Mouse (Mus musculus) heart, postnatal 0 days (tissue): ENCODE results near the gene Myl6b. TPM values are rescaled to one million over a fixed set of nuclear protein-coding genes. Genes with fewer than 3 reads are reported as not detected.
"Not testable (repeated sequence)": the region's sequence is repeated elsewhere in the genome, so short reads cannot be mapped to it uniquely, and the experiment has no call there.

ENCODE experiments used
- ATAC-seq: fragments of 200-750 bp; cut with Nextera tagmentation; 2 replicates; pipeline ENCODE4 v1.8.0; 2017; ENCODE audit warnings: low read depth, moderate number of reproducible peaks, moderate library complexity; ENCODE audit not compliant: insufficient read depth
- DNase-seq: peaks from one replicate; pipeline ENCODE4 v3.0.0-alpha.2; 2016; ENCODE audit warnings: low spot score
- H3K27ac ChIP-seq: fragments of 300-500 bp; sonication (generic); 2 replicates; pipeline ENCODE4 v1.5.1; 2014; ENCODE audit warnings: low read depth, mild to moderate bottlenecking
- H3K27me3 ChIP-seq: fragments of 300-500 bp; sonication (generic); 2 replicates; pipeline ENCODE4 v1.6.1; 2014; ENCODE audit warnings: low read length, mixed read lengths; ENCODE audit not compliant: control insufficient read depth, insufficient read depth
- H3K36me3 ChIP-seq: fragments of 300-500 bp; sonication (generic); replicated peaks from 2 replicates; pipeline ENCODE4 v1.6.1; 2014; ENCODE audit warnings: low read length, mixed read lengths; ENCODE audit not compliant: control insufficient read depth, insufficient read depth
- H3K4me1 ChIP-seq: fragments of 300-500 bp; sonication (generic); 2 replicates; pipeline ENCODE4 v1.6.1; 2014; ENCODE audit warnings: antibody characterized with exemption; ENCODE audit not compliant: control insufficient read depth, insufficient read depth
- H3K4me2 ChIP-seq: fragments of 300-500 bp; sonication (generic); 2 replicates; pipeline ENCODE4 v1.6.1; 2014; ENCODE audit warnings: low read depth, mild to moderate bottlenecking, low read length, moderate library complexity
- H3K4me3 ChIP-seq: fragments of 300-500 bp; sonication (generic); 2 replicates; pipeline ENCODE4 v1.5.1; 2014; ENCODE audit warnings: low read depth, low read length
- H3K9ac ChIP-seq: fragments of 300-500 bp; sonication (generic); replicated peaks from 2 replicates; pipeline ENCODE4 v1.6.1; 2014; ENCODE audit warnings: low read depth, low read length, mixed read lengths
- H3K9me3 ChIP-seq: fragments of 300-500 bp; sonication (generic); replicated peaks from 2 replicates; pipeline ENCODE4 v1.6.1; 2016; ENCODE audit warnings: low read length; ENCODE audit not compliant: control insufficient read depth
- CTCF ChIP-seq: IDR thresholded peaks from 2 replicates; pipeline ENCODE4 v1.5.1; 2016; ENCODE audit warnings: antibody characterized with exemption, control low read depth, low read depth
- EP300 ChIP-seq: IDR thresholded peaks from 2 replicates; pipeline ENCODE4 v1.6.1; 2016; ENCODE audit warnings: antibody characterized with exemption, low read depth
- WGBS: fragments of 180-500 bp; shearing (Covaris S2); extraction: QIAGEN DNeasy Blood & Tissue Kit; methylation state at CpG from one replicate; pipeline ENCODE4 v1.1.7; 2014; 5-methylcytosine and 5-hydroxymethylcytosine counted together
- polyA plus RNA-seq: library from polyadenylated mRNA; unstranded; fragments of >200 nt; fragmentation: Nextera tagmentation; extraction: Ambion mirVana; gene quantifications from 2 replicates; pipeline ENCODE4 v1.2.1, GENCODE M21; 2015
- total RNA-seq: library from RNA; depleted of rRNA; stranded (reverse); fragments of >200 nt; gene quantifications from 2 replicates; pipeline ENCODE4 v1.2.3, GENCODE M21; 2014; ENCODE audit warnings: low replicate concordance

Myl6b gene
- total and polyA plus RNA-seq, 2 experiments from 2014 or later = 4.8 to 4.9 TPM

DNA sequence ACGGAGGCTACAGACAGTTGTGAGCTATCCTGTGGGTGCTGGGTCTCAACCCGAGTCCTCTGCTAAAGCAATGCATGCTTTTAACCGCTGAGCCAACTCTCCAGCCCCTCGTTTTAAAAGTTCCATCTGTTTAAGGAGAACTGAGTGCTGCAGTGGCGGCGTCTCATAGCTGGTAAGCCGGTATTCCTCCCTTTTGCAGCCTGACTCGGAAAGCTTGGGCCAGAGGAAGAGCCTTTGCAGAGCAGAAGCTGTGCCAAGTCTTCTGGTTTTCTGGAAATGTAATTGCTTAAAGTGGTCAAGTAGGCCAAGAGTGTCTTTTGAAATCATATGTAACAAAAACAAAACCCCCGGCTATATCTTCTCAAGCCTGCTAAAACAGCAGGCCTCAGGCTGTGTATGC, 9.8 kb upstream of the Myl6b start:
- ATAC-seq (no peak), DNase-seq (no peak)
- 77% methylated on average over 9 of the region's 9 CpGs for WGBS
- TF ChIP-seq EP300 (no peak), CTCF (no peak)
- peaks cover 14% of the 10 kb centered on the region for H3K4me1 ChIP-seq
- peaks cover 34% of the 10 kb centered on the region for H3K36me3 ChIP-seq
- no peaks in the 10 kb centered on the region for H3K9me3 ChIP-seq
- H3K9ac ChIP-seq = no peak overlapping the region
- no peak overlapping the region for H3K4me2 ChIP-seq
- H3K27ac ChIP-seq = no peak overlapping the region
- H3K4me3 ChIP-seq = no peak overlapping the region
- no peaks in the 10 kb centered on the region for H3K27me3 ChIP-seq

- Histone ChIP-seq H3K9me3 (no peaks in the 10 kb centered on the region), H3K4me3 (no peak overlapping the region), H3K27ac (no peak overlapping the region), H3K36me3 (peaks cover 12% of the 10 kb centered on the region), H3K4me2 (no peak overlapping the region), H3K27me3 (no peaks in the 10 kb centered on the region), H3K9ac (no peak overlapping the region), H3K4me1 (peaks cover 14% of the 10 kb centered on the region)
- no peak for DNase-seq
- TF ChIP-seq CTCF (no peak), EP300 (no peak)
- ATAC-seq = no peak
- 95% methylated on average over 14 of the region's 14 CpGs for WGBS
Measured at GRCm38 (mm10) chr10:128505974-128506373, 7.5 kb upstream of the Myl6b start.

GRCm38 (mm10) chr10:128505371-128505667, 6.8 kb upstream of the Myl6b start:
- WGBS = 69% methylated on average over 5 of the region's 5 CpGs

GRCm38 (mm10) chr10:128504641-128505370, 6.3 kb upstream of the Myl6b start:
- peak overlapping the region; percentile 18; the same call in 1 of the 2 replicates for H3K27ac ChIP-seq
- no peaks in the 10 kb centered on the region for H3K9me3 ChIP-seq
- no peak overlapping the region for H3K4me3 ChIP-seq
- H3K4me2 ChIP-seq = no peak overlapping the region
- no peaks in the 10 kb centered on the region for H3K27me3 ChIP-seq
- no peak for ATAC-seq
- H3K4me1 ChIP-seq = peaks cover 14% of the 10 kb centered on the region
- DNase-seq = no peak
- 60% methylated on average over 9 of the region's 9 CpGs for WGBS
- H3K9ac ChIP-seq = no peak overlapping the region
- peaks cover 8% of the 10 kb centered on the region for H3K36me3 ChIP-seq
- TF ChIP-seq CTCF (no peak), EP300 (no peak)

More at GRCm38 (mm10) chr10:128505371-128505667, 6.8 kb upstream of the Myl6b start:
- ATAC-seq, H3K9ac ChIP-seq, H3K4me3 ChIP-seq, H3K27me3 ChIP-seq, H3K4me2 ChIP-seq, H3K27ac ChIP-seq, DNase-seq, H3K9me3 ChIP-seq: not testable (repeated sequence)
- H3K4me1 ChIP-seq = peaks cover 14% of the 10 kb centered on the region
- H3K36me3 ChIP-seq = peaks cover 12% of the 10 kb centered on the region

DNA sequence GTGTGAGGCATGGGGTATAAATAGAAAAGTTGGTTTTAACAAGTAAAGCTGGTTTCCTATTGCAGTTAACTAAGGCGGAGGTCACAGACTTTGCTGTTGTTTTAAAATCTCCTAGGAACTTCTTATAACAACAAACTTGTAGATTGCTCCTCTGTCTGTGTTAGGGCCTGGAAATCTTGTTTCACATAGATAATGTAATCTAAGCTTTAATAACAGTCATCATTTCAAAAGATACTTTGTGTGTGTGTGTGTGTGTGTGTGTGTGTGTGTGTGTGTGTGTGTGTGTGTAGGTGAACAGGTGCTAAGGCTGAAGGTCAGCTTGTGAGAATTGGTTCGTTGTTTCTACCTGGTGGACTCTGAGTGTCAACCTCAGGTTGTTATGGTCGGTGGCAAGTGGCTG, 5.5 kb upstream of the Myl6b start:
- ATAC-seq = no peak

GRCm38 (mm10) chr10:128503532-128503931, 5.0 kb upstream of the Myl6b start:
- no peaks in the 10 kb centered on the region for H3K27me3 ChIP-seq
- 82% methylated on average over 8 of the region's 8 CpGs for WGBS
- H3K4me1 ChIP-seq = peaks cover 14% of the 10 kb centered on the region
- no peak overlapping the region; the same call in 1 of the 2 replicates for H3K27ac ChIP-seq
- no peaks in the 10 kb centered on the region for H3K9me3 ChIP-seq
- no peak overlapping the region for H3K4me3 ChIP-seq
- no peak overlapping the region for H3K4me2 ChIP-seq
- ATAC-seq = no peak
- no peak overlapping the region for H3K9ac ChIP-seq
- TF ChIP-seq EP300 (no peak), CTCF (no peak)
- H3K36me3 ChIP-seq = no peaks in the 10 kb centered on the region
- no peak for DNase-seq

More for the DNA sequence above, 5.5 kb upstream of the Myl6b start:
- Histone ChIP-seq H3K9ac (no peak overlapping the region), H3K4me1 (peaks cover 14% of the 10 kb centered on the region), H3K27ac (peak overlapping the region; percentile 18; the same call in 1 of the 2 replicates), H3K9me3 (no peaks in the 10 kb centered on the region), H3K4me3 (no peak overlapping the region), H3K27me3 (no peaks in the 10 kb centered on the region), H3K36me3 (peaks cover 2% of the 10 kb centered on the region; the same call in 1 of the 2 replicates), H3K4me2 (no peak overlapping the region)
- WGBS = 78% methylated on average over 3 of the region's 3 CpGs
- DNase-seq = no peak
- TF ChIP-seq CTCF = no peak
- no peak for TF ChIP-seq EP300
